Mouse (Mus musculus) stomach, embryonic 16.5 days (tissue): Measurements from ENCODE around the gene Lor. TPM values are rescaled to one million over a fixed set of nuclear protein-coding genes. Genes with fewer than 3 reads are reported as not detected.
A peak's percentile ranks its signal among the peaks of the same experiment; 100 is the strongest.

ENCODE experiments used
- ATAC-seq: fragments of 200-750 bp; cut with Nextera tagmentation; 2 replicates; pipeline ENCODE4 v1.8.0; 2017; ENCODE audit warnings: moderate number of reproducible peaks, moderate TSS enrichment; ENCODE audit not compliant: insufficient read depth, low FRiP score
- H3K27ac ChIP-seq: fragments of 300-500 bp; sonication (generic); 2 replicates; pipeline ENCODE4 v1.5.1; 2014; ENCODE audit warnings: low read length
- H3K27me3 ChIP-seq: fragments of 300-500 bp; sonication (generic); 2 replicates; pipeline ENCODE4 v1.6.1; 2014; ENCODE audit warnings: low read length, control low read depth, mixed read lengths; ENCODE audit not compliant: control insufficient read depth, insufficient read depth
- H3K36me3 ChIP-seq: fragments of 300-500 bp; sonication (generic); 2 replicates; pipeline ENCODE4 v1.6.1; 2014; ENCODE audit warnings: low read length; ENCODE audit not compliant: control insufficient read depth, insufficient read depth
- H3K4me1 ChIP-seq: fragments of 300-500 bp; sonication (generic); 2 replicates; pipeline ENCODE4 v1.6.1; 2014; ENCODE audit warnings: low read length, control low read depth, mixed read lengths; ENCODE audit not compliant: control insufficient read depth, insufficient read depth
- H3K4me2 ChIP-seq: fragments of 300-500 bp; sonication (generic); 2 replicates; pipeline ENCODE4 v1.6.1; 2014; ENCODE audit warnings: low read depth, low read length, mixed read lengths
- H3K4me3 ChIP-seq: fragments of 300-500 bp; sonication (generic); replicated peaks from 2 replicates; pipeline ENCODE4 v1.5.1; 2014; ENCODE audit warnings: mild to moderate bottlenecking, low read length
- H3K9ac ChIP-seq: fragments of 300-500 bp; sonication (generic); 2 replicates; pipeline ENCODE4 v1.6.1; 2014; ENCODE audit warnings: low read length
- H3K9me3 ChIP-seq: fragments of 300-500 bp; sonication (generic); replicated peaks from 2 replicates; pipeline ENCODE4 v1.6.1; 2016; ENCODE audit warnings: low read length, control low read depth; ENCODE audit not compliant: control insufficient read depth
- WGBS: fragments of 180-500 bp; shearing (Covaris S2); extraction: QIAGEN DNeasy Blood & Tissue Kit; methylation state at CpG from one replicate; pipeline ENCODE4 v1.1.7; 2014; 5-methylcytosine and 5-hydroxymethylcytosine counted together
- microRNA-seq: library from miRNA; unstranded; fragments of <30 nt; microRNA quantifications from one replicate; pipeline ENCODE4, GENCODE M21; 2016
- polyA plus RNA-seq: library from polyadenylated mRNA; unstranded; fragments of >200 nt; fragmentation: Nextera tagmentation; extraction: Ambion mirVana; gene quantifications from 2 replicates; pipeline ENCODE4 v1.2.1, GENCODE M21; 2015

The Lor gene
- polyA plus RNA-seq, 1 experiment from 2014 or later = 3.1 TPM

DNA sequence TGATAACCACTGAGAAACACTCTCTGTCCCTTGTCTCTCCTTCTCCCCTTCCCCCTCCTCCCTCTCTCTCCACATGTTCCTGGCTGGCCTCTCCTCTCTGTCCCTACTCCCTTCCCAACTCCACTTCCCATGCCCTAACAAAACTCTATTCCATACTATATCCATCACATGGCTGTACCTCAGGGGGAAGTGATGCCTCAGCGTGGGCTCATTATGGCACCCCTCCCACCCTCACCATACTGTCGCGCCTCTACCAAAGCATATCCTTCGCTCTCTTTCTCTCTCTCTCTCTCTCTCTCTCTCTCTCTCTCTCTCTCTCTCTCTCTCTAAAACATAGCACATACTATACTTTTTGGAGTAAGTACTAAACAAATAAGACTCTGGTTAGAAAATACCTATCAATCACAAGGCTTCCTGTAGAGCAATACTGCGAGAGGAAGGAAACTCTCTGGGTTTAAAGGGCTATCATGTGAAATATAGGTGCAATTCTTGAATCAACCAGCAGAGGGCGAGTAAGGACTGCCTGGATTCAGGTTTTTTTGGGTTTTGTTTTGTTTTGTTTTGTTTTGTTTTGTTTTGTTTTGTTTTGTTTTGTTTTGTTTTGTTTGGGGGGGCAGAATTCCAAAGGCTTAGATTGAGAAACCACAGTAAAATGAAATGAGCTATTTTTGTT lies 32.4 kb downstream of the Lor start:
- H3K4me1 ChIP-seq = no peaks in the 10 kb centered on the region
- no peak for ATAC-seq
- no peaks in the 10 kb centered on the region for H3K36me3 ChIP-seq

DNA sequence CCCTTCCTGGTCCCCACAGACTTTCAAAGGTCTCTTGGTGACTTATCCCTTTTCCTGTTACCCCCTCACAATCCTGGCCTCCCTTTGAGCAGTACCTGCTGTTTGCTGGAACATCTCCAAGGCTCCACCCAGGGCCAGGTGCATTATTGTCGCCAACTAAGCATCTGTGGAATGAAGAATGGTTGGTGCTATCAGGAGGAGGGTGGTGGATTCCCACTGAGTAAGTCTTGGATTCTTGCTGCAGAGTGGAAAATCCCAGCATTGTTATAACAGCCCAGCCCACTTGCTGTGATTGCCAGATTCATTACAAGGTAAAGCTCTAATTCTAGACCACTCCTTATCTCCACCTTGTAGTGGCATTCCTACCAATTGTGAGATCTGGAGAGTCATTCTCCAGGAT lies 49.0 kb downstream of the Lor start:
- Histone ChIP-seq H3K9ac (no peak overlapping the region), H3K4me3 (no peak overlapping the region), H3K4me2 (no peak overlapping the region), H3K27ac (peak overlapping the region; percentile 61), H3K9me3 (no peaks in the 10 kb centered on the region), H3K27me3 (no peaks in the 10 kb centered on the region), H3K36me3 (no peaks in the 10 kb centered on the region), H3K4me1 (peaks cover 2% of the 10 kb centered on the region; the same call in 1 of the 2 replicates)
- no peak for ATAC-seq
- WGBS = 23% methylated on average over 1 of the region's 1 CpGs

More for the DNA sequence above, 32.4 kb downstream of the Lor start:
- H3K4me2 ChIP-seq = no peak overlapping the region
- WGBS = 51% methylated on average over 6 of the region's 6 CpGs
- no peak overlapping the region for H3K9ac ChIP-seq
- H3K27ac ChIP-seq = no peak overlapping the region
- no peaks in the 10 kb centered on the region for H3K27me3 ChIP-seq
- H3K4me3 ChIP-seq = no peak overlapping the region
- no peaks in the 10 kb centered on the region for H3K9me3 ChIP-seq

DNA sequence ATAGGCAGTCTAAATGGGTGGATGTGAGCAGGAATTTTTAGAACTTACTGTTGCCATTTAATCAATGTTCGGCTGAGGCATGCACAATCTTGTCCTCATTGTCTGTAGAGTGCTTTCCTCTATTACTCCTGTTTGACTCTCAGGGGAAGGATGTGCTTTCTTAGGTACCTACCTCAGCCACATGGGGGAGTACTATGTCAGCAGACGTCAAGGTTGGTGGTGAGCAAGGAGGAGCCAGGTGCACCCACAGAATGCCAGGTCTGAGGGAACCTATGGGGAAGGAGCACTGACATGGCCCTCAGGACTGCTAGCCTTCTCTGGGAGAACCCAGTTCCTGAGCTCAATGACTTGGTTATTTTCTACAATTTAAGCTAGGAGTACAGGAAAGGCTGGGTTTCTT lies 49.7 kb downstream of the Lor start:
- Histone ChIP-seq H3K36me3 (no peaks in the 10 kb centered on the region), H3K4me3 (no peak overlapping the region)
- ATAC-seq = no peak

More for the DNA sequence above, 49.7 kb downstream of the Lor start:
- Histone ChIP-seq H3K4me1 (peaks cover 2% of the 10 kb centered on the region; the same call in 1 of the 2 replicates), H3K27ac (peak overlapping the region; percentile 61), H3K27me3 (no peaks in the 10 kb centered on the region), H3K9me3 (no peaks in the 10 kb centered on the region), H3K4me2 (no peak overlapping the region), H3K9ac (no peak overlapping the region)
- 39% methylated on average over 2 of the region's 2 CpGs for WGBS

Small RNA genes within 50 kb of the gene (microRNA-seq; reads per million reads assigned to microRNA genes)
- not detected for gene Gm25145

Other genes starting within 250 kb of the Lor start
- 2.8 and 7.9 TPM in 2 replicates for gene Pglyrp3, start 68.6 kb downstream of the Lor start, polyA plus RNA-seq
- gene Prr9, start 40.8 kb upstream of the Lor start, polyA plus RNA-seq = not detected in 2 replicates
- gene Lelp1, start 59.6 kb upstream of the Lor start, polyA plus RNA-seq = not detected in 2 replicates
- gene Sprr2a1, start 132.7 kb upstream of the Lor start, polyA plus RNA-seq = 33.7 and 51.7 TPM in 2 replicates
- 2,249 and 3,769 TPM in 2 replicates for gene Sprr2a2, start 132.8 kb upstream of the Lor start, polyA plus RNA-seq
- 142 and 237 TPM in 2 replicates for gene Sprr2a3, start 202.3 kb upstream of the Lor start, polyA plus RNA-seq
- gene Sprr2b, start 233.5 kb upstream of the Lor start, polyA plus RNA-seq = not detected in 2 replicates